Mouse (Mus musculus) limb, embryonic 14.5 days (tissue): ENCODE measurements around the gene Gm3667. TPM values are rescaled to one million over a fixed set of nuclear protein-coding genes. Genes with fewer than 3 reads are reported as not detected.
"Not testable (repeated sequence)": the region's sequence is repeated elsewhere in the genome, so short reads cannot be mapped to it uniquely, and the experiment has no call there.

ENCODE experiments used
- ATAC-seq: fragments of 200-750 bp; cut with Nextera tagmentation; 2 replicates; pipeline ENCODE4 v1.8.0; 2017; ENCODE audit warnings: low read depth, moderate number of reproducible peaks, moderate TSS enrichment; ENCODE audit not compliant: low FRiP score
- DNase-seq: peaks from one replicate; pipeline ENCODE4 v3.0.0-alpha.2; 2015; ENCODE audit warnings: low spot score
- H3K27ac ChIP-seq: fragments of 300-500 bp; sonication (generic); replicated peaks from 2 replicates; pipeline ENCODE4 v1.5.1; 2014; ENCODE audit warnings: low read depth, mild to moderate bottlenecking, low read length, moderate library complexity, mixed read lengths
- H3K27me3 ChIP-seq: fragments of 300-500 bp; sonication (generic); 2 replicates; pipeline ENCODE4 v1.6.1; 2014; ENCODE audit warnings: low read length, mixed read lengths; ENCODE audit not compliant: control insufficient read depth, insufficient read depth
- H3K36me3 ChIP-seq: fragments of 300-500 bp; sonication (generic); 2 replicates; pipeline ENCODE4 v1.6.1; 2014; ENCODE audit warnings: mild to moderate bottlenecking, low read length, moderate library complexity, mixed read lengths; ENCODE audit not compliant: control insufficient read depth, insufficient read depth
- H3K4me1 ChIP-seq: fragments of 300-500 bp; sonication (generic); 2 replicates; pipeline ENCODE4 v1.6.1; 2014; ENCODE audit warnings: antibody characterized with exemption, low read length, mixed read lengths; ENCODE audit not compliant: control insufficient read depth, insufficient read depth
- H3K4me2 ChIP-seq: fragments of 300-500 bp; sonication (generic); replicated peaks from 2 replicates; pipeline ENCODE4 v1.6.1; 2014; ENCODE audit warnings: low read depth, mild to moderate bottlenecking, low read length, moderate library complexity; ENCODE audit not compliant: severe bottlenecking
- H3K4me3 ChIP-seq: fragments of 300-500 bp; sonication (generic); replicated peaks from 2 replicates; pipeline ENCODE4 v1.5.1; 2014; ENCODE audit warnings: low read length
- H3K9ac ChIP-seq: fragments of 300-500 bp; sonication (generic); 2 replicates; pipeline ENCODE4 v1.6.1; 2014; ENCODE audit warnings: mild to moderate bottlenecking, low read depth, low read length, moderate library complexity; ENCODE audit not compliant: severe bottlenecking
- H3K9me3 ChIP-seq: fragments of 300-500 bp; sonication (generic); 2 replicates; pipeline ENCODE4 v1.6.1; 2016; ENCODE audit warnings: low read length; ENCODE audit not compliant: control insufficient read depth
- WGBS: fragments of 180-500 bp; shearing (Covaris S2); extraction: QIAGEN DNeasy Blood & Tissue Kit; methylation state at CpG from one replicate; pipeline ENCODE4 v1.1.7; 2014; 5-methylcytosine and 5-hydroxymethylcytosine counted together
- polyA plus RNA-seq, 2 experiments: library from polyadenylated mRNA; depleted of rRNA in 1 of 2; stranded (reverse) in 1 of 2; unstranded in 1 of 2; fragments of >200 nt; fragmentation: Nextera tagmentation in 1 of 2; extraction: Ambion mirVana in 1 of 2; gene quantifications; 2 replicates each; pipeline versions ENCODE4 v1.2.1 to v1.2.3; 2012 to 2014

The Gm3667 gene
- polyA plus RNA-seq (2012; rRNA removed) (1.4 and 2.0 TPM in 2 replicates), polyA plus RNA-seq (2014; fragmentation: Nextera tagmentation; extraction: Ambion mirVana) (0.58 and 0.91 TPM in 2 replicates)

GRCm38 (mm10) chr14:6889521-6890012, at the start of gene Gm3667:
Gm3667 (minus strand) TSS chr14:6889962.
- ATAC-seq, H3K36me3 ChIP-seq, DNase-seq, H3K27ac ChIP-seq, H3K27me3 ChIP-seq, H3K4me1 ChIP-seq, H3K9me3 ChIP-seq: not testable (repeated sequence)
- 0% methylated on average over 9 of the region's 43 CpGs for WGBS
- Histone ChIP-seq H3K4me2 (peak within 1 kb of the TSS; percentile 46), H3K4me3 (peak within 1 kb of the TSS; percentile 34), H3K9ac (peak within 1 kb of the TSS; percentile 25; the same call in 1 of the 2 replicates)

GRCm38 (mm10) chr14:6899881-6900280, 10.1 kb upstream of the Gm3667 start:
- not testable (repeated sequence) for ATAC-seq, H3K4me3 ChIP-seq, H3K4me2 ChIP-seq, H3K27ac ChIP-seq, H3K9ac ChIP-seq, H3K4me1 ChIP-seq, DNase-seq, H3K27me3 ChIP-seq, H3K36me3 ChIP-seq, H3K9me3 ChIP-seq
- WGBS: 98% methylated on average over 16 of the region's 24 CpGs

GRCm38 (mm10) chr14:6888811-6889210, 951 bp downstream of the Gm3667 start:
- H3K36me3 ChIP-seq, H3K27me3 ChIP-seq, H3K4me2 ChIP-seq, H3K4me1 ChIP-seq, ATAC-seq, H3K27ac ChIP-seq, H3K4me3 ChIP-seq, H3K9ac ChIP-seq, H3K9me3 ChIP-seq, DNase-seq: not testable (repeated sequence)
- WGBS: 17% methylated on average over 2 of the region's 5 CpGs

GRCm38 (mm10) chr14:6840211-6840610, 49.6 kb downstream of the Gm3667 start, which contains the start of gene Gm3642:
Gm3642 (minus strand) TSS chr14:6840311.
- no CpG with 5 or more reads among the region's 3 CpGs for WGBS
- not testable (repeated sequence) for H3K36me3 ChIP-seq, H3K27me3 ChIP-seq, H3K4me1 ChIP-seq, DNase-seq, H3K9ac ChIP-seq, H3K27ac ChIP-seq, H3K9me3 ChIP-seq, ATAC-seq, H3K4me3 ChIP-seq, H3K4me2 ChIP-seq

- not testable (repeated sequence) for H3K4me1 ChIP-seq, H3K4me2 ChIP-seq, DNase-seq, H3K4me3 ChIP-seq, H3K27me3 ChIP-seq, H3K9me3 ChIP-seq, H3K36me3 ChIP-seq, ATAC-seq, H3K9ac ChIP-seq, H3K27ac ChIP-seq
- 83% methylated on average over 3 of the region's 3 CpGs for WGBS
These were observed 66.5 kb downstream of the Gm3667 start for GRCm38 (mm10) chr14:6823297-6823696.

Other genes starting within 250 kb of the Gm3667 start
- gene Gm10251, start 205.8 kb downstream of the Gm3667 start, polyA plus RNA-seq (2012; rRNA removed): not detected in 2 replicates
- gene Gm10251, start 205.8 kb downstream of the Gm3667 start, polyA plus RNA-seq (2014; fragmentation: Nextera tagmentation; extraction: Ambion mirVana): not detected in 2 replicates
- 0.06 TPM in 1 of 2 replicates, not detected in the other for gene Gm8050, start 169.7 kb downstream of the Gm3667 start, polyA plus RNA-seq (2012; rRNA removed)
- not detected in 2 replicates for gene Gm8050, start 169.7 kb downstream of the Gm3667 start, polyA plus RNA-seq (2014; fragmentation: Nextera tagmentation; extraction: Ambion mirVana)
- 11.1 and 13.4 TPM in 2 replicates for gene Gm3636, start 147.6 kb downstream of the Gm3667 start, polyA plus RNA-seq (2012; rRNA removed)
- 4.3 and 4.6 TPM in 2 replicates for gene Gm3636, start 147.6 kb downstream of the Gm3667 start, polyA plus RNA-seq (2014; fragmentation: Nextera tagmentation; extraction: Ambion mirVana)
- not detected in 2 replicates for gene Gm8362, start 115.6 kb downstream of the Gm3667 start, polyA plus RNA-seq (2012; rRNA removed)
- not detected in 2 replicates for gene Gm8362, start 115.6 kb downstream of the Gm3667 start, polyA plus RNA-seq (2014; fragmentation: Nextera tagmentation; extraction: Ambion mirVana)
- gene Gm3642, start 49.7 kb downstream of the Gm3667 start, polyA plus RNA-seq (2012; rRNA removed): not detected in 2 replicates
- not detected in 2 replicates for gene Gm3642, start 49.7 kb downstream of the Gm3667 start, polyA plus RNA-seq (2014; fragmentation: Nextera tagmentation; extraction: Ambion mirVana)
- not detected in 2 replicates for gene Gm6356, start 83.9 kb upstream of the Gm3667 start, polyA plus RNA-seq (2012; rRNA removed)
- gene Gm6356, start 83.9 kb upstream of the Gm3667 start, polyA plus RNA-seq (2014; fragmentation: Nextera tagmentation; extraction: Ambion mirVana): not detected in 2 replicates
- 2.4 and 2.6 TPM in 2 replicates for gene Gm10406, start 137.5 kb upstream of the Gm3667 start, polyA plus RNA-seq (2012; rRNA removed)
- gene Gm10406, start 137.5 kb upstream of the Gm3667 start, polyA plus RNA-seq (2014; fragmentation: Nextera tagmentation; extraction: Ambion mirVana): 0.58 and 1.4 TPM in 2 replicates
- gene Gm3685, start 155.0 kb upstream of the Gm3667 start, polyA plus RNA-seq (2012; rRNA removed): not detected in 2 replicates
- gene Gm3685, start 155.0 kb upstream of the Gm3667 start, polyA plus RNA-seq (2014; fragmentation: Nextera tagmentation; extraction: Ambion mirVana): not detected in 2 replicates
- gene Gm3696, start 210.7 kb upstream of the Gm3667 start, polyA plus RNA-seq (2012; rRNA removed): 3.6 and 3.8 TPM in 2 replicates
- gene Gm3696, start 210.7 kb upstream of the Gm3667 start, polyA plus RNA-seq (2014; fragmentation: Nextera tagmentation; extraction: Ambion mirVana): 1.6 and 1.8 TPM in 2 replicates
- gene Gm6676, start 235.4 kb upstream of the Gm3667 start, polyA plus RNA-seq (2012; rRNA removed): not detected in 2 replicates
- gene Gm6676, start 235.4 kb upstream of the Gm3667 start, polyA plus RNA-seq (2014; fragmentation: Nextera tagmentation; extraction: Ambion mirVana): not detected in 2 replicates